ENCODE assay signal across 11 mouse cellular contexts in genomic region chr5:123315219-123315866, GRCm38 (mm10). TPM values are rescaled to one million over a fixed set of nuclear protein-coding genes. Genes with fewer than 3 reads are reported as not detected.
DNase-seq lines count a peak whose midpoint lies in the region; ATAC-seq and TF ChIP-seq lines count a peak whose summit lies in the region.
"Had no signal": no experiment of that assay in that cellular context is flagged by ENCODE, and none has a peak within 500 bp of the region (broad histone marks: within the 10 kb centered on the region; RNA-seq: fewer than 3 reads in every experiment).

No protein-coding gene starts in this region.

- H3K4me2 ChIP-seq in CH12.LX (ENCODE audit: insufficient read depth, low read depth, poor library complexity, severe bottlenecking) = peak overlapping the region; percentile 29
- H3K4me2 ChIP-seq in embryonic facial prominence, embryonic 14.5 days (ENCODE audit: low read depth, low read length) = no peak overlapping the region
- H3K4me2 ChIP-seq: embryonic facial prominence, embryonic 12.5 days; heart, embryonic 15.5 days; kidney, embryonic 15.5 days had no signal

- ATAC-seq in embryonic facial prominence, embryonic 14.5 days (ENCODE audit: low read depth) = peak; percentile 53

- H3K4me1 ChIP-seq in CH12.LX (ENCODE audit: control insufficient read depth in 1 of 2, insufficient read depth in 2 of 2) = peaks cover 3 to 34% of the 10 kb centered on the region in 2 experiments
- H3K4me1 ChIP-seq in embryonic facial prominence, embryonic 14.5 days (ENCODE audit: control insufficient read depth, insufficient read depth, low read length) = peaks cover 11% of the 10 kb centered on the region; the same call in 1 of the 2 replicates

- H3K9me3 ChIP-seq in CH12.LX (replicated peaks; ENCODE audit: low read length) = peaks cover 6% of the 10 kb centered on the region
- no peaks in the 10 kb centered on the region for H3K9me3 ChIP-seq in embryonic facial prominence, embryonic 14.5 days (ENCODE audit: control insufficient read depth, low read length)
- H3K9me3 ChIP-seq: embryonic facial prominence, embryonic 12.5 days; heart, embryonic 15.5 days; kidney, embryonic 15.5 days had no signal

- in situ Hi-C loops in CH12.LX (cut with MboI; ENCODE audit: low pct_ligation_motif_present, low pct_unique_long_range_greater_than_20kb, low sequenced_read_pairs) = no loop called here

- no peak overlapping the region for H3K9ac ChIP-seq in CH12.LX (ENCODE audit: insufficient read depth, low read depth)
- H3K9ac ChIP-seq in embryonic facial prominence, embryonic 14.5 days (ENCODE audit: low read depth, low read length) = no peak overlapping the region
- H3K9ac ChIP-seq: embryonic facial prominence, embryonic 12.5 days; heart, embryonic 15.5 days; kidney, embryonic 15.5 days had no signal

- DNase-seq in layer of hippocampus, adult 2 months (ENCODE audit: low spot score in 2 of 2) = no peak
- no peak for DNase-seq in layer of hippocampus, adult 9-10 months (ENCODE audit: low spot score)
- peak; percentile 87 for DNase-seq in CH12.LX (ENCODE audit: extremely low read depth)
- peak; percentile 75 for DNase-seq in embryonic facial prominence, embryonic 14.5 days (ENCODE audit: low spot score)
- DNase-seq in spleen, postnatal 36 days (ENCODE audit: low spot score in 2 of 2) = peak; percentile 75 to 76
- DNase-seq in urinary bladder, postnatal 10 days (ENCODE audit: low spot score) = no peak
- no peak for DNase-seq in kidney, postnatal 25 days

- no peaks in the 10 kb centered on the region for H3K79me2 ChIP-seq in CH12.LX (replicated peaks; ENCODE audit: control insufficient read depth, extremely low read depth, insufficient read depth, poor library complexity, severe bottlenecking)

- dilution Hi-C loops in CH12.LX (cut with MboI; ENCODE audit: extremely low pct_ligation_motif_present, extremely low pct_unique_long_range_greater_than_20kb, low sequenced_read_pairs) = no loop called here

- no peak; the same call in 1 of the 2 replicates for TF ChIP-seq RAD21 in CH12.LX (IDR thresholded peaks at IDR 0.05; ENCODE audit: low read depth, low read length)

- no peak for TF ChIP-seq POLR2A in CH12.LX (IDR thresholded peaks at IDR 0.05; ENCODE audit: low read depth, low read length)

- H3K27ac ChIP-seq in layer of hippocampus, adult 2 months = peak overlapping the region; percentile 21; the same call in 1 of the 2 replicates
- H3K27ac ChIP-seq in CH12.LX (ENCODE audit: insufficient read depth, low read depth) = no peak overlapping the region
- H3K27ac ChIP-seq in embryonic facial prominence, embryonic 14.5 days (replicated peaks; ENCODE audit: low read depth, low read length) = no peak overlapping the region
- H3K27ac ChIP-seq: embryonic facial prominence, embryonic 12.5 days; heart, embryonic 15.5 days; kidney, embryonic 15.5 days; macrophage had no signal

- peaks cover 2% of the 10 kb centered on the region for H3K27me3 ChIP-seq in CH12.LX (replicated peaks)
- H3K27me3 ChIP-seq in embryonic facial prominence, embryonic 14.5 days (replicated peaks; ENCODE audit: control insufficient read depth, insufficient read depth, low read length) = no peaks in the 10 kb centered on the region
- H3K27me3 ChIP-seq: embryonic facial prominence, embryonic 12.5 days; heart, embryonic 15.5 days; kidney, embryonic 15.5 days had no signal

- WGBS in embryonic facial prominence, embryonic 14.5 days = 40% methylated on average over 8 of the region's 10 CpGs

- no peak overlapping the region for H3K4me3 ChIP-seq in layer of hippocampus, adult 2 months
- no peak overlapping the region for H3K4me3 ChIP-seq in CH12.LX (replicated peaks in 1 of 3; ENCODE audit: low read depth in 2 of 3, low read length in 2 of 3, poor library complexity in 1 of 3)
- H3K4me3 ChIP-seq in embryonic facial prominence, embryonic 14.5 days (ENCODE audit: low read depth, low read length) = no peak overlapping the region
- H3K4me3 ChIP-seq: embryonic facial prominence, embryonic 12.5 days; heart, embryonic 15.5 days; kidney, embryonic 15.5 days had no signal

- TF ChIP-seq CTCF in layer of hippocampus, adult 2 months (conservative IDR thresholded peaks at IDR 0.05) = no peak
- no peak for TF ChIP-seq CTCF in CH12.LX (conservative IDR thresholded peaks at IDR 0.05 in 1 of 2, IDR thresholded peaks at IDR 0.05 in 1 of 2; ENCODE audit: low read depth in 2 of 2, low read length in 2 of 2)

- H3K36me3 ChIP-seq in CH12.LX (replicated peaks in 1 of 2; ENCODE audit: control insufficient read depth in 1 of 2, insufficient read depth in 1 of 2, low read length in 1 of 2) = no peaks in the 10 kb centered on the region
- H3K36me3 ChIP-seq in embryonic facial prominence, embryonic 14.5 days (ENCODE audit: control insufficient read depth, insufficient read depth, low read length) = no peaks in the 10 kb centered on the region
- H3K36me3 ChIP-seq: embryonic facial prominence, embryonic 12.5 days; heart, embryonic 15.5 days; kidney, embryonic 15.5 days had no signal

- TF ChIP-seq EP300 in CH12.LX (IDR thresholded peaks at IDR 0.05; ENCODE audit: low read length) = peak; percentile 64; the same call in 1 of the 2 replicates

TF ChIP-seq in CH12.LX, 34 proteins besides CTCF, POLR2A, EP300 and RAD21:
- TF ChIP-seq MAFK (IDR thresholded peaks at IDR 0.05; ENCODE audit: insufficient replicate concordance, low read length) (no peak), E2F4 (IDR thresholded peaks at IDR 0.05; ENCODE audit: insufficient replicate concordance, low read depth, low read length) (no peak), MXI1 (IDR thresholded peaks at IDR 0.05; ENCODE audit: low read depth, low read length) (peak; percentile 45; the same call in 1 of the 2 replicates), KAT2A (IDR thresholded peaks at IDR 0.05; ENCODE audit: insufficient replicate concordance, low read length) (no peak), UBTF (IDR thresholded peaks at IDR 0.05; ENCODE audit: low read depth, low read length) (0 out of 2 replicates have a peak, but pooled peaks have one; percentile 56), JUN (IDR thresholded peaks at IDR 0.05; ENCODE audit: insufficient read depth, low read depth, low read length) (no peak), NELFE (IDR thresholded peaks at IDR 0.05; ENCODE audit: low read depth, low read length) (no peak), ETS1 (conservative IDR thresholded peaks at IDR 0.05; ENCODE audit: low read depth, low read length) (peak; percentile 69), ZKSCAN1 (IDR thresholded peaks at IDR 0.05; ENCODE audit: borderline replicate concordance, low read depth, low read length) (no peak), IRF4 (IDR thresholded peaks at IDR 0.05; ENCODE audit: low read depth, low read length) (no peak; the same call in 1 of the 2 replicates), PAX5 (IDR thresholded peaks at IDR 0.05; ENCODE audit: low read length) (no peak), TCF12 (IDR thresholded peaks at IDR 0.05; ENCODE audit: low read depth, low read length) (peak; percentile 96), BHLHE40 (IDR thresholded peaks at IDR 0.05; ENCODE audit: low read depth, low read length) (peak; percentile 62), USF1 (IDR thresholded peaks at IDR 0.05; ENCODE audit: low read depth, low read length) (no peak), ELF1 (IDR thresholded peaks at IDR 0.05; ENCODE audit: low read depth, low read length) (no peak), RCOR1 (conservative IDR thresholded peaks at IDR 0.05; ENCODE audit: low read depth, low read length) (no peak), MYC (IDR thresholded peaks at IDR 0.05; ENCODE audit: low read depth, low read length) (no peak), CHD2 (IDR thresholded peaks at IDR 0.05; ENCODE audit: low read length) (no peak), ZMIZ1 (IDR thresholded peaks at IDR 0.05; ENCODE audit: low read depth, low read length) (no peak)

RNA-seq across cellular contexts. Expression of gene Bcl7a, which starts 28.3 kb away (rescaled TPM):
- total RNA-seq in layer of hippocampus, adult 2 months (2021) = 10 to 100 TPM; 67.4 to 70.2 TPM
- total RNA-seq in CH12.LX (2012; rRNA removed) = 3.6 and 4.3 TPM in 2 replicates
- 1.9 and 2.3 TPM in 2 replicates for total RNA-seq in CH12.LX (2014; rRNA removed)
- polyA plus RNA-seq in CH12.LX (2012; ENCODE audit: insufficient read length, low read depth) = 6.3 and 7.2 TPM in 2 replicates
- 19.1 and 19.7 TPM in 2 replicates for polyA plus RNA-seq in embryonic facial prominence, embryonic 14.5 days (2014; fragmentation: Nextera tagmentation; extraction: Ambion mirVana)

Comparison
In these comparisons a context has a peak if more than half of its experiments do, and no peak if none do; other contexts are left out.
1. DNase-seq: peak in CH12.LX (single experiment), embryonic facial prominence, embryonic 14.5 days (single experiment) and spleen, postnatal 36 days (2 of 2); none in layer of hippocampus, adult 2 months (0 of 2), layer of hippocampus, adult 9-10 months (single experiment), urinary bladder, postnatal 10 days (single experiment) and kidney, postnatal 25 days (0 of 2).
2. RNA of gene Bcl7a, which starts 28.3 kb away (total RNA-seq): 67.4 to 70.2 TPM in layer of hippocampus, adult 2 months; 1.9 to 4.3 TPM in CH12.LX; every median in the first group is over 10 times any median in the second.